Mouse (Mus musculus) natural killer cell, adult 2 months (primary cell): ENCODE measurements around the gene Plscr3.
"Not testable (repeated sequence)": the region's sequence is repeated elsewhere in the genome, so short reads cannot be mapped to it uniquely, and the experiment has no call there.

ENCODE experiments used
- DNase-seq, 2 experiments: peaks; one replicate each; pipeline ENCODE4 v3.0.0; 2022; ENCODE audit warnings: low spot score in 2 of 2

Gene Plscr3

DNA sequence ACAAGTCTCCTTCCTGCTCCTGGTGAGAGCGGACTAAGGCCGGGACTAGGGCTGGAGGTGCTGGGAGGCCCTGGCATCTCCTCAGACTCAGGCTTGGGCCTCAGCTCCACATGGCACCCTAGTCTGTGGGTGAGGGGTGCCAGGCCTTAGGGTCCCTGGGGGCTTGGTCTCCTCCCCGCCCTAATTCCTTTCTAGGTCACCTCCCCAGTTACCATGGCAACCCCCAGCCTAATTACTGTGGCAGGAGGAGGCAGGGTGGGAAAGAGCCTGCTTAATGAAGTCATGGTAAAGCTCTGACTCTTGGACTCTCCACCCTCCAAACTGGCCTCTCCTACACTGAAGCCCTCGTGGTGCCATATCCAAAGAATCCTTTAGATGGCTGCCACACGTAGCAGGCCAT lies 17.3 kb upstream of the Plscr3 start:
- DNase-seq: no peak

DNA sequence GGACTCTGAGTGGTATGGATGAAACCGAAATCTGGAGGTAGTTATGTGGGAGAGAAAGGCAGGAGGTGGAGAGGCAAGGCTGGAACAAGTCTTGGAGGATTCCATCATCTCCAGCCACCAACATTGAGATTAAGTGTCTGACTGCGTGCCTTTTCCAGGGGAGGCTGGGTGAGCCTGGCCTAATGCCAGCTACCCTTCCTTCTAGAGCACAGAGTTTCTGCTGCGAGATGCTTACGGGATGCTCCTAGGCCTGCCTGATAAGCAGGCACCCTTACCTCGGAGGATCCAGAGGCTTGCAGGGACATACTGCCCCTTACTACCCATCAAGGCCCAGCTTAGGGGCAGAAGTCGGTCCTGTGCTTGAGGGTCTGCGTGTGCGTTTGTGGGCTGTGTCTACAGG lies 12.6 kb upstream of the Plscr3 start:
- no peak for DNase-seq

DNA sequence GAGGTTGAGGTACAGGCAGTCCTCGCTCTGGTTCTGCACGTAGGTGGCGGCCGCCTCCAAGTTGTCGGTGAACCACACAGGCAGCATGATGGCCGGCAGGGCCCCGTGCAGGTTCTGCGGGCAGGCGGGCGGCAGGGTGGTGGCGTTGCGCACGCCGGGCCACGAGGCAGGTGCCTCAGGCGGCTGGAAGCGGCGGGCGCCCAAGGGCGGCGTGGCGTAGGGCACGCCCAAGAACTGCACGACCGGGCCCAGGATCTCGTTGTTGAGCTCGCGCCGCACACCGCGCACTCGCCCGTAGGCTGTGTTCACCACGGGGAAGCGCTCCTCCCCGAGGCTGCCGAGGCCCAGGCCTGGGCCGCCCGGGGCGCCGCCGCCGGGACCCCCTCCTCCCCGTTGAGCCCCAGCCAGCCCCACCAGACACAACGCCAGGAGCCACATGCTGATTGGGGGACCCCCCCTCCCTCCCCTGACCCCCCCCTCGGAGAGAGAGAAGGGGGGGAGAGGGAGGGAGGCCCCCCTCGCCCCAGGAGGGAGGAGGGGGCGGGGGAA lies 12.1 kb upstream of the Plscr3 start:
- DNase-seq: peak; percentile 31 to 39

DNA sequence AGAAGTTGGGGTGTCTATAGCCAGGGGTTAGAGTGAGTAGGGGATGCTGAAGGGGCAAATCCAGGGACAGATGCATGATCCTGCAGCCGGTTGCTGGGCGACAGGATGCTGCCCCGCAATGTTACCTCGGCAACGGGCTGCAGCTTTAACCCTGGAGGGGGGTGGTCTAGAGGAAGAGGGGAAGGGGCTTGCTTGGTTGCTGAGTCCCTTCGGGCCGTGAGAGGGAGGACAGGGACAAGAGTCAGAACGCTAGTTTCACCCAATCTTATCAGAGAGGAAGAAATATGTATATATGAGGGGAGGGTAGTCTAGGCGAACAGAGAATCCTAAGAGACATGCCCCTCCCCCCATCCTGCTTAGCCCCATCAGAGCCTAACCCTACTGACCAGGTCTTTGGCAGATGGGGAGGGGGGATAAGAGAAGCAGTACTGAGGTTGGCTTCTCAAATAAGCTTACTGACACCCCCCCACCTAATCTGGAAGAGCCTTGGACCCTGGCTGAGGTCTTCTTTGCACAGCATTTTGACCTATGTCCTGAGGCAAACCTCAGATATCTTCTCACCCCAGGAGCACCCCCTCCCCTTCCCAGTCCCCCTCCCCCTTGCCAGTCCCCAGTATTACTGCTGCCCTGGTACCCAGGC lies 10.7 kb upstream of the Plscr3 start:
- no peak for DNase-seq

DNA sequence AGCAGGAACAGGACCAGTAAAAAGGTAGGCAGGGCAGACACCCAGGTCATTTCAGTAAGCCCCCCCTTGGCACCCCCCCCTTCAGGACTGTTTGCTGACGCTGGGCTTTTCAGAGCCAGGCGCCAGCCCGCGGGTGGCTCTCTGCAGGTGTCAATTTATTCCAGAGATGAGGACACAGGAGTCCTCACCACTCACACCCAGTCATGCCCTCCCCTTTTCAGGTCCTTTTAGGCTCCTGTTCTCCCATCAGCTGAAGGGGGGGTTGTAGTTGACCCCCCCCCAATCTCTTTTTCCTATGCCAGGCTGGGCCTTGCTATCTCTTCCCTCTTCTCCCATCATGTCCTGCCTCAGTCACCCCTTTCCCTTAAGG lies 10.2 kb upstream of the Plscr3 start:
- no peak for DNase-seq

DNA sequence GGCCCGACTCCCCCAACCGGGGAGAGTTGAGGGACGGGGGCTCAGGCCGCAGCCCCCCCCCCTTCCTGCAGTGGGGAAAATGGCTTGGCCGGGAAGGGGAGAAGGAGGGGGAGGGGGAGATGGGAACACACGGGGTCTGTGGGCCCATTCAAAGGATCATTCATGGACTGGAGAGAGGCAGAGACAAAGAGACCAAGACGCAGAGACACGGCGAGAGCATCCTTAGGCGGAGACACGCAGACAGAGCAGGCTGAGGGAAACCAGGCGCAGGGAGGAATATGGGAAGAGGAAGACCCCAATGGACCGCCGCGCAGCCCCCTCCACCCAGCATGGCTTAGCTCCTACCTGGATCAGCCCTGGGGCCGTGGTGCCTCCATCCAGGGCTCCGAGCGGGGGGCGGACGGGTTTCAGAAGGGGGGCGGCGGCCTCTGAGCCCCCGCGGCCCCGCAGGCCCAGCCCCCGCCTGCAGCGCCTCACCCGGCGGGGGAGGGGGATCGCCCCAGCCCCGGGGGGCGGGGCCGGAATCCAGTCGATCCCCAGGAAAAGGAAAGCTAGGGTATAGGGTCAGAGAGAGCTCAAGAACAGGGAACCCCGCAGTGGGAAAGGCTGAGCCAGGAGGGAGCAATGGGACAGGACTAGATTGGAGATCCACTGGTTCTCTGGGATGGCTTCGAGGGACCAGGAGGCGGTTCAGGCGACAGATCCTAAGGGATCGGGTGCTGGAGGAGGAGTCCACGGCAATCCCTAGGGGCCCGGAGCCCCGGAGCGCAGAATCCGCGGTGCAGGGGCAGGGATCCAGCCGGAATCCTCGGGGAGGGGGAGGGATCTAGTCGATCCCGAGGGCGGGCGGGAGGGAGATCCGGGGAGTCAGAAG lies 9.2 kb upstream of the Plscr3 start:
- no peak for DNase-seq

DNA sequence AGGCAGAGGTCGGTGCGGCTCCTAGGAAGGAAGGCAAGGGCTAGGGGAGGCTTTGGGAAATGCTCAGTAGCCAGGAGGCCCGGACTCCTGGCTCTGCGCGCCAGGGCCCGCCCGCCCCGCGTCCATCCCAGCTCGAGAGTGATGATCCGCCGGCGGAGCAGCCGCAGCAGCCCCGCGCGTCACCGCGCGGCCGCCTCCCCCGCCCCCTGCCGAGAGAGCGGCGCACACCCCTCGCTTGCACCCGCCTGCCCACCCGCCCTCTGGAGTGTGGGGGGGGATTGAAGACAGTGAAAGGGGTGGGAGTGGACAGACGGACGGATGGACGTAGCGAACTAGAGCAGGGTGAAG lies 8.6 kb upstream of the Plscr3 start, which contains the start of gene Nlgn2:
Gene Nlgn2 (minus strand): TSS at position 181 of the 348 bp plus-strand sequence.
- DNase-seq: no peak

DNA sequence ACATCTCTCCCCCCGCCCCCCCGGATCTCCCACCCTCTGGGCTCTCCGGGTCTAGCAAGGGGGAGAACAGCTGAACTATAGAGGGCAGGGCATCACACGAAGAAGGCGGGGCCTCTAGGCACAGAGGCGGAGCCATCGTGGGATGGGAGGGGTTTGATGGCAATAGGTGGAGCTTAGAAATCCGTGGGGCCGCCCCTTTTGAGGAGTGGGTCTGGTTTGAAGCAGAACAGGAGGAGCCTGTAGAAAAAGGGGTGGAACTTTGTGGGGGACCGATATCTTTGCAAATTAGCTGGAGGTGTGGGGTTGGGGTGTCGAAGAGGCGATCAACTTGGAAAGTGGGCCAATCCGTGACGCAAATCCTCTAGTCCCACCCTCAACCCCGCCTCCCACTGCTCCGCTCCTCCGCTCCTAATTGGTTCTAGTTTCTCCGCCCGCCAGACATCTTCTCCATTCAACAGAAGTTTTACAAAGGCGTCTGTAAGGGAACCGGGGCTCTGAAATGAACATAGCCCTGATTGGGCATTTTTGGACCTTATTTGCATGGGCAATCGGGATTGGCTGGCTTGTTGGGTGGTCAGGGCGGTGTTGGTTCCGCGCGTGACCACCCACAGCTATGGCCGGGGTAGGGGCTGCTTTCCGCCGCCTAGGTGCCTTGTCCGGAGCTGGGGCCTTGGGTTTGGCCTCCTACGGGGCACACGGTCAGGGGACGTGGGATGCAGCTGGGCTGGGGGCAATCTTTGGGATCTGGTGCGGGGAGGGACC lies 8.0 kb upstream of the Plscr3 start, which contains the start of gene Tmem256:
Gene Tmem256 (plus strand): TSS at position 563 of the 762 bp plus-strand sequence.
- DNase-seq: peak; percentile 94

DNA sequence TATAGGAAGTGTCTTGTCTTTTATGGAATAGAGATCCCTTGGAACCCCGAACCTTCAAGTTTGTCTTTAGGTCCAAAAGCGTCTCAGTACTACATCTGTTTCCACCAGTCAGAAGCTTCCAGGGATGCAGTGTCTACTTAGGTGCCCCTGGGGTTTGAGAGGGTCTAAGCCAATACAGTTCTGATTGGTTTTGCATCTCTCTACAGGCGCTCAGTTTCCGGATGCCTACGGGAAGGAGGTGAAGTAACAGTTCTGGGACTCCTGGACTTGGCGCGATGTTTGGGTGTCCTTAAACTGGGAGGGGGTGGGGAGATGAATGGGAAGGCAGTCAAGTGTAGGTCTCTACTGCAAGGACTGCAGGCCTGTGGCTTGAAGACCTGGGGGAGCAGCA lies 7.5 kb upstream of the Plscr3 start:
- DNase-seq: no peak

DNA sequence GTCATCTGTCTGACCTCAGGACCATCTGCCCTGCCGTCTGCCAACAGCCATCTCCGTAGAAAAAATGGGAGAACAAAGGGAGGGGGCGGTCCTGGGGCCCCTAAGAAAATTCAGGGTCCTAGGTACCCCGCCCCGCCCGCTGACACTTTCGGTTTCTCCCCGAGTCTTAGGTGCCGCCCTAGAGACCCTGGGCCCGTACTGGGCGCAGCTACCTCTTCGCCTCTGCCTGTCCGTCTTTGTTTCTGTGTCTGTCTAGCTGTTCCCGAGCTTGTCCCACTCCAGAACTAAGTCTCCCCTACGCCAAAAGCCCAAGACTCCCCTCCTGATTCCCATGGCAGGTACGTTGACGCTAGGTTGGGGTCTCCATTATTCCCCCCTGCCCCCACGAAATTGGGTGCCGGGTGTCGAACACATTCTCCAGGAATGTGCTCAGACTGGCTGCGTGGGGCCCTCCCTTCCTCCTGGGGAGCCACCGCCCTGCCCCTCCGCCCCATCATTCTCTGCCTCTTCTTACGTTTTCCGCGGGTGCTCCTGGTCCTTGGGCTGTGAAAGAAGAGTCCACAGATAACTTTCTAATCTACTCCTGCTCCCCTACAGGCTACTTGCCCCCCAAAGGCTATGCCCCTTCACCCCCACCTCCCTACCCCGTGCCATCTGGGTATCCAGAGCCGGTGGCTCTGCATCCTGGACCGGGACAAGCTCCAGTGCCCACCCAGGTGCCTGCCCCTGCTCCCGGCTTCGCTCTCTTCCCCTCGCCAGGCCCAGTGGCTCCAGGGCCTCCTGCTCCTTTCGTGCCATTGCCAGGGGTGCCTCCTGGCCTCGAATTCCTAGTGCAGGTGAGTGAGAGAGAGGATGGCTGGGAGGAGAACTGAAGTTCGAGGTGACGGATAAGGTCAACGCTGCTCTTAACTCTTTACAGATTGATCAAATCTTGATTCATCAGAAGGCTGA lies 837 bp downstream of the Plscr3 start:
- no peak for DNase-seq

DNA sequence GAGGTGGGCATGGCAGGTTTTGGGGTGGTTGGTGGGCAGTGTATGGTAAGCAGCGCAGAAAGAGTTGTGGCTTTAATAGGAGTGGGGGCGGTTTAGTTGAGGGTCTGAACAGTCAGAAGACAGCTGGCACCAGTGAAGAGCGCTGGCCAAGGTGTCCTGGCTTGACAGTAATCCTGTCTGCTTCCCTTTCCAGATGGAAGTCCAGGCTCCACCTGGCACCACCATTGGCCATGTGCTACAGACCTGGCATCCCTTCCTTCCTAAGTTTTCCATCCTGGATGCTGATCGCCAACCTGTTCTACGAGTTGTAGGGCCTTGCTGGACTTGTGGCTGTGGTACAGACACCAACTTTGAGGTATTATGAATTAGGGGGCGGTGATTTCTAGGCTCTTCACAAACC lies 1.8 kb downstream of the Plscr3 start:
- no peak for DNase-seq

DNA sequence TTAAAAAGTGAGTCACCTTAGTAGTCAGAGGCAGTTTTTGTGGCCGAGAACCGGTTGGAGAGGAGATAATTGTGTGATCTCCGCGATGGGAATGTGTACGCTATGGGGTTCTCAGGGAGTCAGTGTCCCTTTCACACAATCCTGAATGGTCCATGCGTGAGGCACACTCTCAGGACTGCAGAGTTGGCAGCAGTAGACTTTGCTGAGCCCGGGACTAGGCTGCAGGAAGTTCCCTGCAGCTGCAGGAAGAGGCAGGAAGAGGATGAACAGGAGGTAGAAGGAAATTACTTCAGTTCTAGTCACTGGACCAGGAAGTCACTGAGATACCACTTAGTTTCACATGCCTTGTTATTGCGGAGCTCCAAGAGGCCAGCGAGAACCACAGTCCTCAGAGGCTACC lies 3.0 kb downstream of the Plscr3 start:
- no peak for DNase-seq

DNA sequence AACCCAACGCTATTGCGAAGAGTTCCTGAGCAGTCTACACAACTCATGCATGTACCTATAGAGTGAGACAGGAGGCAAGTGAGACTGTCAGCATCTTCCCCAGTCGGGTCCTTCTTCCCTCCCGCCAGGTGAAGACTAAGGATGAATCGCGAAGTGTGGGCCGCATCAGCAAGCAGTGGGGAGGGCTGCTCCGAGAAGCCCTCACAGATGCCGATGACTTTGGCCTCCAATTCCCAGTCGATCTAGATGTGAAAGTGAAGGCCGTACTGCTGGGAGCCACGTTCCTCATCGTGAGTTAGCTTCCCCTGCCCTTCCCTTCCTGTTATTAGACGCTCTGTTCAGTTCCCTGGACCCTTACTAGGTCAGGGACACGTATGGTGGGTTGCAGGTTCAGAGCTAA lies 3.7 kb downstream of the Plscr3 start:
- DNase-seq: no peak

DNA sequence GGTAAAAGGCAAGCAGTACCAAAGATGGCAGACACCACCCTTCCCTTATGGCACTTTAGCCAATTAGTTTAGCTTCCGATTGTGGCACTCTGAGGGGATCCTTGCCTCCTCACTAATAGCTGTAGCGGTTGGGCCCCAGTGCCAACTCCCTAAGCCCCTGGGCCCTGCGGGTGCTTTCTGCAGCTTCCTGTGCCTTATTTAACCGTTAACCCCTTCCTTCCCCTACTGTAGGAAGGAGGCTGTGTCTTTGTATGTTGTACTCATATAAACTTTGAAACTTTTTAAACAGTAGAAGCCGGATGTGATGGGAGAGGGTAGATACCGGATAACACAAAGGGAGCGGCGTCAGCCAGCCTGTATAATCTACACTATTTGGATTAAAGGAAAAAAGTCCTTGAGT lies 4.6 kb downstream of the Plscr3 start:
- DNase-seq: no peak

DNA sequence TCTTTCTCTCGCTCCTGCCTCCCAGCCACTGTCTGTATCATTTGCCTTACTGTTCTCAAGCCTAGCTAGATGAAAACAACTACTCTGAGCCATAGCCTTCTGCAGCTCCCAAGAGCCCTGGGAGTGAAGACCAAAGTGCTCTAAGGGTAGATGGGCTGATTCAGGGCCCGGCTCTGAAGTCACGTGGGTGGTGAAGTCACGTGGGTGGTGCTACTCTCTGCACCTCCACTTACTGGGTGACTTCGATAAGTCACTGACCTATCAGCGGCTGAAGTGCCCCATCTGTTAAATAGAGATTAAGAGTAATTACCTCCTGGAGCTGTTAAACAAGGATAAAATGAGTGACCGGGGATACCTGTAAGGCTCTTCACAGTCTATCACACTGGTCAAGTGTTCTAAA lies 7.8 kb downstream of the Plscr3 start:
- no peak for DNase-seq

DNA sequence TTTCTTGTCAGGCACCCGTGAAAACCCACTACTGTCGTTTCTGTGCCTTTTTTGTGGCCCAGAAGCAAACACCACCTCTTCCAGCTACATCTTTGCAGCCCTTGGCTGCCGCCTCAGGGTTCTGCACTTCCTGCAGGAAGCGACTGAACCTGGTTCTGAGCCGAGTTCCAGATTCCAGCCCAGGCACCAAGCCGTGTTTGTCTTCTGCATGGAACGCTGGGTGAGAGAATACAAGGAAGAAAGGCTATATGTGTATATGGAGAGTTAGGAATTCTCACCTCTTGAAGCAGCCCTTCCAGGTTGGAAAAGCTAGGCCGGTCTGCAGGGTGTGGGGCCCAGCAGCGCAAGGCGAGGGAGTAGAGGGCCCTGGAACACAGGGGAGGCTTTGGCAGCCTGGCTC lies 8.5 kb downstream of the Plscr3 start:
- DNase-seq: no peak

DNA sequence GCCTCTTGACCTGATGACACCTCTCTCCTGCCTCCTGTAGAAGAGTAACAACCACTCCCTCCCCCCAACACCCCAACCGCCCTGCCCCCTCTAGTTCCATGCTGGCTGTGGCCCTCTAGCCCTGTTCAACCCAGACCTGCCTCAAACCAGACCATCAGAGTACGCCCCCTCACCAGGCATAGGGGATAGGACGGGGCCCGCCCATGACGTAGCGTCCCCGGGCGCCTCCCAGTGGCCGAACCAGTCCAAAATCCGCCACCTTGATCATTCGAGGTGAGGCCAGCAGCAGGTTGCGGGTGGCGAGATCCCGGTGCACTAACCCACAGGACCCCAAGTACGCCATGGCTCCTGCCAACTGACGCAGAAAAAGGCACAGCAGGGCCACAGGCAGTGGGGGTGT lies 9.2 kb downstream of the Plscr3 start:
- peak; percentile 44 to 65 for DNase-seq

DNA sequence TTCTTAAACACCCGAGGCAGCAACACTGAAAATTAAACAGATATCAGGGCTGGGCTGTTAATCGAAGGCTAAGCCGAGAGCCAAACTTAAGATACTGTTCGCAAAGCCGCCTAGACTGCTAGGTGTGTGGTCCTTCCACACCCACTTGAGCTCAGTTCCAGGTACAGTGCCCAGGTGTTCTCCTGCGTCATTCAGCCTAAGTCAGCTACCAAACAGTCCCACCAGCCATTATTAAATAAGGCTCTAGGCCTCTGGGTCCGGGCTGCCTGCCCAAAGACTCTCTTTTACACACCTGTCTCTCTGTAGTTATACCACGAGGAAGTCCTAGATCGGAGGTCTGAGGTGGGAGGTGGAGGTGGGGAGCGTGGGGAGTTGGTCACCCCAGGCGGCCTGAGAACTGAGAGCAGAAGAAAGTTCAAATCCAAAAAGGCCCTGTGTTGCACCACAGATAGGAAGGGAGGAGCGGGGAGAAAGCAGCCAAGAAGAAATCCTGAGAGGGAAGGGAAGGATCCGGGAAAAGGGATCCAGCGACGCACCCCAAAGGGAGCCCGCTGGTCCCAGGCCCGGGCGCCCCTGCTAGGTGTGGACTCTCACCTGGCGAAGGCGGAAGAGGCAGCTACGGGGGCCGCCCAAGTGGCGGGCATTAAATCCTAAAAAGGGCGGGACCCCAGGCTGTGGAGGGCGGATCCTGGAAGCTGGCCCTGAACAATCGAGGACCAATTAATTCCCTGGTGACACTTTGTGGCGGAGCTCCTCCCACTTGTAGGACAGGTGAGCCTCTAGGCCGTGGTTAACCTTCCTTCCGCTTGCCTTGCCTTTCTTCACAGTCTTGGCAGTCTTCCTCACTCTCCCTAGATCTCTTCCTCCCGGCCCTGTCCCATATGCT lies 12.2 kb downstream of the Plscr3 start, which contains the start of gene Tnk1:
Gene Tnk1 (minus strand): TSS at position 618 of the 886 bp plus-strand sequence.
- no peak for DNase-seq

DNA sequence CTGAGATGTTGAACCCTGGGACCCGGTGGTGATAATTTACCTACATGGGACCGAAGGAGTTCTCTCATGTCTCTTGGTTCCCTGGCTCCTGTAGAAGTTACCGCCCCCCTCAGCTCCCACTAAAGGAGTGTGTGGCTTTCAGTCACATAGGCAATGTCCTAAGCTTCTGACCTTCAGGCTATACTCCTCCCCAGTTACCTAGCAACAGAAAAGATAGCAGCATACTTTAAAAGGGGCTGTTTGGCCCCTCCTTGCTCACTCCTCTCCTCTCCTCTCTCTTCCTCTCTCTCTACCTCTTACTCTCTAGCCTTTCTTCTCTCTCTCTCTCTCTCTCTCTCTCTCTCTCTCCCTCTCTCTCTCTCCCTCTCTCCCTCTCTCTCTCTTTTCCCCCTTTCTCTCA lies 17.6 kb downstream of the Plscr3 start:
- not testable (repeated sequence) for DNase-seq
